Mouse (Mus musculus): Measurements from ENCODE around the gene Maml2.

The Maml2 gene

DNA sequence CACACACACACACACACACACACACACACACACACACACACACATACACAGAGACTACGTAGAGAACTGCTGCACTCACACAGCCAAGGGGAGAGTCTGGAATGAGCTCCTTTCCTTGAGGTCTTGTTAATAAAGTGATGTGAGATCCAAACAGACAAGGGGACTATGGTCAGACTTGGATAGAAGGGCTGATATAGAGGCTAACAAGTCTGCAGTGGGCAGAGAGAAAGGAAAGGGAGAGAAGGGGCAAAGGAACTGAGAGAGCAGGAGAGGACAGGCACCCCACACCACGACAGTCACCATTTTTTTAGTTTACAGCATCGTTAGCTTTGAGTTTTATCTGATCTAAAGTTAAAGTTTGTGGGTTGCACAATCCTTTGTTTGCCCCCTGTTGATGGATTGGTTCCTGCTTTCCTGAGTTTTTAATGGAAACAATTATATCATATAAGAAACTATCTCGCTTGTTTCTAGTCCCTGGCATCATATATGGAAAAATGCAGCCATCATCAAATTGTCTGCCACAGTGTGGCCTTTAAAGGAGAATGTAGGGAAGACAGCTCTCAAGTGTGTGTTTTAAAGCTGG is 149.0 kb downstream of the Maml2 start, which contains the start of gene Gm17571:
Gm17571 (minus strand) TSS at position 51 of the 583 bp plus-strand sequence.
- DNase-seq (ENCODE audit: low spot score): no peak

- DNase-seq (ENCODE audit: low spot score): no peak
Observed at GRCm38 (mm10) chr9:13448716-13449115, 151.0 kb downstream of the Maml2 start.

DNA sequence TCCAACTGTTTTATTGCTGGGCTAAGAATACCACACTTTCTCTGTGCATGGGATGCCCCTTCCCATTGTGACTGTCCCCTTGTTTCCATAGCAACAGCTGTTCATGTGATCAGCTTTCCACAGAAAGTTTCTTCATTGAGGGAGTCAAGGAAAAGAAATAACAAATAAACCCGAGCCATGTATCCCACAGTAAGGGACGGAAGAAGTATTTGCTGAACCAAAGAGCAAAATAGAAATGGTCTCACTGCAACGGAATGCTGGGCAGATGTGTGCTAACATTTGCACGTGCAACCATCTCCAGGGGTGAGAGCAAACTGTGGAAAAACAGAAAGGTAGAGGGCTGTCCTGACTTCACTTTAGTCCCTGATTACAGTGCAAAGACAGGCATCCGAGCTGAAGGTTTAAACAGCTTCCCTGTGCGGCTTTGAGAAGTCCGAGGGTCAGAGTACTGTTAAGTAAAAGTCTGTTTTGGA is 156.9 kb downstream of the Maml2 start:
- no peak for DNase-seq (ENCODE audit: low spot score)

GRCm38 (mm10) chr9:13455231-13455630 is 157.5 kb downstream of the Maml2 start:
- DNase-seq (ENCODE audit: low spot score): no peak

GRCm38 (mm10) chr9:13457774-13458173 is 160.0 kb downstream of the Maml2 start:
- DNase-seq (ENCODE audit: low spot score): no peak

GRCm38 (mm10) chr9:13459371-13459770 is 161.6 kb downstream of the Maml2 start:
- DNase-seq (ENCODE audit: low spot score): no peak

- no peak for DNase-seq (ENCODE audit: low spot score)
Observed at GRCm38 (mm10) chr9:13460012-13460411, 162.3 kb downstream of the Maml2 start.

DNA sequence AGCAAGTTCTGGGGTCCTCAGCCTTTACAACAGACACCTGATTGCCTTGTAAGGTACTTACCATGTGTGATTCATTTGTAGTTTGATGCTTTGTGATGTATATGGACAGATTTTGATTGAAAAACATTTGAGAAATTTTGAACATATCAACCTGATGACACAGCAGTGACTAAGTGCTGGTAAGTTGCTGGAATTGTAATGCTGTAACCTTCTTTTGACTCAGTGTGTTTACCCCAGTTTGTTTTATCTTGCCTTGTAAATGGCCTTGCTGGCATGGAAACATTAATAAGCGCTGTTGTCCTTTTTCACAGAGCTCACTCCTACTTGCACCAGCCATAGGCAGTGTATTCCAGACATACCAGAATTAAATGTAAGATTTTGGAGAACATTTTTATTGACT is 163.2 kb downstream of the Maml2 start:
- no peak for DNase-seq (ENCODE audit: low spot score)

DNA sequence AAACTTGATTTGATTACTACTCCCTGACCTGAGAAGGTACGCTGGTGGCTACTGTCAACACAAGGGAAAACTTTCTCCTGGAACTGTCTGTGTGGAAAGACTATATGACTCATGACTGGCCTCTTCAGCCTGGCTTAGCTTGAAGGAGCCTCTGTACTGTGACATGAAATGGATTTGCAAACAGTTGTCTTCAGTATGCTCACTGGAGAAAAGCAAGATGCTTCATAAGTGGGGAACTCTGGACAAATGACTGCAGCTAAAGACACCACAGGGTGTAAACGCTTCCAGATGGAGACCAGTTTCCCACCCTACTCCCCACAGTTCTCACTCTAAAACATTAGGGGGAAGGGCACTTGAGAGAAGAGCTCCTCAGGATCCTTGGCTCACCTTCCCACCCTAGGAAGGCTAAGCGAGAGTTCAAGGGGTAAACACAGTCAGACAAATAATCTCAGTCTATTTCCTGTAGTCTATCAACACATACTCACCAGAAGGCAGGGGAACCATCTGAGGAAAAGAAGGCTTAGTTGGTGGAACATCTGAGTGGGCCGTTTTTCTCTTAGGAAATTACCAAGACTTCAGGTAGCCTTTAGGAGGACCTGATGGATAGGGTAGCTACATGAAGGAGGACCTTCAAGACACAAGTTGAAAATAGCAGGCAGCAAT is 167.7 kb downstream of the Maml2 start:
- no peak for DNase-seq (ENCODE audit: low spot score)

GRCm38 (mm10) chr9:13466351-13466750 is 168.6 kb downstream of the Maml2 start:
- no peak for DNase-seq (ENCODE audit: low spot score)

DNA sequence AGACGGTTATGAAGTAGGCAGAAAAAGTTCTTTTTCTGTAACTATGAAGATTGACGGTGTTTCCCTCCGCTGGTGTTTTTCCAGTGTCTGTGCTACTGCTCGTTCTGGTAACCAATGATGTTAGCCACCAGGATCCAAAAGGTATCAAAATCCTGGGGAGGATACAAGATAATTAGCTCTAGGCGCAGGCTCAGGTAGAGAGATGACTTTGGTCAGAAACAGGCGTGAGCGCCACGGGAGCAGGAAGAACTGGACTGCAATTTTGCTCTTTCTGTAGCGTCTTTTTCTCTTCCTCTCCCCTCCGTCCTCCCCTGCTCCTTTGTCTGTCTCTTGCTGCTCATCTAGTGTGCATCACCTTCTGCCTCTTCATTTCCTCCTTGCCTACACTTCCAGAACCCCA is 169.1 kb downstream of the Maml2 start:
- DNase-seq (ENCODE audit: low spot score): no peak

GRCm38 (mm10) chr9:13467745-13468144 is 170.0 kb downstream of the Maml2 start:
- no peak for DNase-seq (ENCODE audit: low spot score)

GRCm38 (mm10) chr9:13468778-13469177 is 171.0 kb downstream of the Maml2 start:
- DNase-seq (ENCODE audit: low spot score): no peak

DNA sequence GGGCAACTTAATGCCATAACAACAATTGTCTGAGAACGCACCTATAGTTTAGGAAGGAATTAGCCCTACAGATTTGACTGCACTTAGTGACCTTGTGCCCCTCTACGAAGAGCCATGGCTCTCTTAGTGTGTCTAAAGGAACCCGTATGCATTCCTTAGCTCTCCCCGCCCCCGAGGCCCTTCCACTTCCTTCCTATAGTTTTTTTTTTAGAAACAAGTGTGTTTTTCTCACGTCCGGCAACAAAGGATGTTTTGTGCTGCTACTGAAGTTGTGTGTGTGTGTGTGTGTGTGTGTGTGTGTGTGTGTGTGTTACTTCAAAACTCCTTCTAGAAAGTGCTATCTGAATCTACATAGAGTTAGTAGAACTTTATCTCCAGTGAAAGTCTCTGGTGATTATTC is 172.3 kb downstream of the Maml2 start:
- no peak for DNase-seq (ENCODE audit: low spot score)

DNA sequence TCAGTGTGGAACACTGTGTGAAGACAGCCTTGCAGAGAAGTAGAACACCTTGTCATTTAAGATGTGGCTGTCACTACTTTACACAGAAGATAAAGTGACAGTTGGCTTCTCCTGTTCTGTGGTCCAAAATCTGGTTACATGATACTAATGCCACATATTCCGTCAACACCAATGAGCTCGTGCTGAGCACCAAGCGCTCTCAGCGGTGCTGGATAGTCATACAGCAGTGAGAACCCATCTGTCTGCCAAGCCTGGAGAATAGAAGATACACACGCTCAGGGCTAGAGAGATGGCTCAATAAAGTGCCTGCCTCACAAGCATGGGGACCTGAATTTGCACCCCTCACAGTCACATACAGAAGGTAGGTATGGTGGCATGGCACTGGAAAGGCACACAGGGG is 177.2 kb downstream of the Maml2 start:
- no peak for DNase-seq (ENCODE audit: low spot score)

DNA sequence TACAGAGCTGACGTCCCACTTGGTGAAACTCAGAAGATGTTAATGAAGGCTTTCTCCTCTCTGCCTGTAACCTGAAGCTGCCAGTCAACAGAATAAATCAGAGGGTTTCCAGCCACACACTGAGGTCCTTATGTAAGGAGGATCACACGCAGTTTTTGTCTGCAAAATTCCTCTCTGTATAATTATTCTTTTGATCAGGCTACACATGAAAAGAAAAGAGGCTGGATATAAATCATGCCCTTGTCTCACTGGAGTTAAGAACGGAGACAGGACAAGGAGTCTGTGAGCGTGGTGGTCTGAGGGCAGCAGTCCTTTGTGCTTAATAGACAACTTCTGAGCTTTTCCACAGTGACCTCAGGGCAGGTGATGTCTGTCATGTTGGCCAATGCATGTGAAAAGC is 181.5 kb downstream of the Maml2 start:
- DNase-seq (ENCODE audit: low spot score): no peak

DNA sequence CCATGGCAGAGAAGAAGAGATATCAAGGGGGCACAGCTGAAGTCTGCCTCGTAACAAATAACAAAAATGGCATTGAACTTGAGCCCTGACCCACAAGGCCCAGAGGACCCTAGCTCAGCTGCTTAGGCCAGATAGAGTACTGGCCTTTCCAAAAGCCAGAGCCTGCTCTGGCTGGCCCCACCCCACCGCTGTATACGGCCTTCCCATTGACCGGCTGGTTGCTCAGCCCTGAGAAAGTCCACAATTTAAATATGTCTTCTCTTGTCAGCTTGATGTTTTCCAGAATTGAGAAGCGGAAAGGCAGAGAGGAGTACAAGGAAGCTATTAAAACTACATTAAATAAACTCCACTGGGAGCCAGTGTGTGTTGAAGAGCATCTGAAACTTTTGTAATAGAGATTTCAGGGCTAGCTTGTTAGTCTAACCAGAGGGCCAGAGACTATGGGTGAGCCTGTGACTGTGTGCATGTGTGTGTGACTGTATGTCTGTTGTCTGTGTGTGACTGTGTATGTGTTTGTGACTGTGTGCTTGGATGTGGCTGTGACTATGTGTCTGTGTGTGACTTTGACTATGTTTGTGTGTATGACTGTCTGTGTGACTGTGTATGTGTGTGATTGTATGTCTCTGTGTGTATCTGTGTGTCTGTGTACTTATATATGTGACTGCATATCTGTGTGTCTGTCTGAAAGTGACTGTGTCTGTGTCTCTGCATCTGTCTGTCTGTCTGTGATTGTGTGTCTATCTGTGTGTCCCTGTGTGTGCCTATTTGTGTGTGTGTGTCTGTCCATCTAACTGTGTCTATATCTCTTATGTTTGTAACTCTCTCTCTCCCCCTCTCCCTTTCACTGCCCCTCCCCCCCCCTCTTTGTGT is 185.7 kb downstream of the Maml2 start:
- no peak for DNase-seq (ENCODE audit: low spot score)

GRCm38 (mm10) chr9:13484267-13485240 is 186.8 kb downstream of the Maml2 start:
- no peak for DNase-seq (ENCODE audit: low spot score)

DNA sequence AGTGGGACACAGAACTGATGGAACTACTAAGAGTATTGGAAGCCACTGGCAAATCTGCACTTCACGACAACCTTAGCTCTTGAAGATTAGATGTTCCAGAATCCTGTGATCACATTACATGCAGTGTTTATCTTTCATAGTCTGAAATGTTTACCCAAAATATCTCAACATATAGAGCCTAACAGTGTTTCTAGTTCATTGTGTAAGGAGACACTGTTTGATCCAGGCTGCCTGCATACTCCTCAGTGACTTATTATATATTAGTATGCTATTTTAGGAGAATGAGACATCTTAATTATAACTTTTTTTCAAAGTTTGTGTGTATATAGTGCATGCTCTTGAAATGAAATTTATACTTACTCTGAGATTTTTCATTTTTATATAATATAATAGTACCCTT is 188.2 kb downstream of the Maml2 start:
- DNase-seq (ENCODE audit: low spot score): no peak

GRCm38 (mm10) chr9:13491107-13491506 is 193.3 kb downstream of the Maml2 start:
- DNase-seq (ENCODE audit: low spot score): no peak

DNA sequence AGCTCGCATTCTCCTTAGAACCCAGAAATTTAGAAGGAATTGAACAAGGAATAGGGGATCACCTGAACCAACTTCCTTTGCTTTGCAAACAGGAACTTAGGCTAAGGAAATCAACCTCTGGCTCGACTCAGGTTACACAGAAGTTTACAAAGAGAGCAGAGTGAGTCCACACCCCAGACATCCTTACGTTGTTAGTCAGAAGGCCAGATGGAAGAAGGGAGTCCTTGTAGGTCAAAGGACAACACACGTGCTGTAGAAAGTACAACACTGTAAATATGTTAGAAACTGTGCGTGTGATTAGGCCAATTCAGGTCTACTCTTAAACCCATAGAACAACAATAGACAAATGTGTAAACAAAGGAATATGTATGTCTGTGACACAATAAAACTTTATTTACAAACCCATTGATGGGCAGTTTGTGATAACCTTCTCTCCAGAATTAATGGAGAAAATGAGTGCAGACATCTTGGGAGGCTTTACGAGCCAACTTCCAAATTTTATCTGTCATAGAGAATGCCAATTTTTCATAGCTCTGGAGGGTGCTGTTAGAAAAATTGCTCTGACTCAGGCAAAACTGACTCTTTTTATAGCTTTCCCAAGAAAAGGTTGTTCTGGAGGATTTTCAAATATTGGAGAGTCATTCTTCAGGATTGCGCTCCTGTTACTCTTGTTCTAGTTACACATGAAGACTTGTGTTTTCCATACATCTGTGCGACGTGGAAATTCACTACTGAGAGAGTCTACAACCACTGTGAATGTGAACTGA is 194.3 kb downstream of the Maml2 start:
- no peak for DNase-seq (ENCODE audit: low spot score)
